Mouse (Mus musculus) midbrain, embryonic 16.5 days (tissue): Measurements from ENCODE around the gene Cx3cr1. TPM values are rescaled to one million over a fixed set of nuclear protein-coding genes. Genes with fewer than 3 reads are reported as not detected.

Experiments used
- ATAC-seq: fragments of 200-750 bp; cut with Nextera tagmentation; 2 replicates; pipeline ENCODE4 v1.8.0; 2017; ENCODE audit warnings: moderate TSS enrichment
- H3K27ac ChIP-seq: fragments of 300-500 bp; sonication (generic); 2 replicates; pipeline ENCODE4 v1.5.1; 2014; ENCODE audit warnings: mild to moderate bottlenecking, low read length, mixed read lengths
- H3K27me3 ChIP-seq: fragments of 300-500 bp; sonication (generic); 2 replicates; pipeline ENCODE4 v1.6.1; 2014; ENCODE audit warnings: low read depth, low read length, mixed read lengths; ENCODE audit not compliant: control insufficient read depth, insufficient read depth
- H3K36me3 ChIP-seq: fragments of 300-500 bp; sonication (generic); 2 replicates; pipeline ENCODE4 v1.6.1; 2014; ENCODE audit warnings: mild to moderate bottlenecking, low read length, moderate library complexity, mixed read lengths; ENCODE audit not compliant: control insufficient read depth, insufficient read depth
- H3K4me1 ChIP-seq: fragments of 300-500 bp; sonication (generic); 2 replicates; pipeline ENCODE4 v1.6.1; 2014; ENCODE audit warnings: mild to moderate bottlenecking, low read length, mixed read lengths; ENCODE audit not compliant: control insufficient read depth, insufficient read depth
- H3K4me2 ChIP-seq: fragments of 300-500 bp; sonication (generic); 2 replicates; pipeline ENCODE4 v1.6.1; 2014; ENCODE audit warnings: mild to moderate bottlenecking, low read length, mixed read lengths
- H3K4me3 ChIP-seq: fragments of 300-500 bp; sonication (generic); 2 replicates; pipeline ENCODE4 v1.5.1; 2014; ENCODE audit warnings: low read depth, mild to moderate bottlenecking, low read length, moderate library complexity, mixed read lengths
- H3K9ac ChIP-seq: fragments of 300-500 bp; sonication (generic); 2 replicates; pipeline ENCODE4 v1.6.1; 2014; ENCODE audit warnings: low read depth, low read length, mixed read lengths
- H3K9me3 ChIP-seq: fragments of 300-500 bp; sonication (generic); replicated peaks from 2 replicates; pipeline ENCODE4 v1.6.1; 2014; ENCODE audit warnings: mild to moderate bottlenecking, low read length, mixed read lengths; ENCODE audit not compliant: control insufficient read depth, poor library complexity, severe bottlenecking
- WGBS: fragments of 180-500 bp; shearing (Covaris S2); extraction: QIAGEN DNeasy Blood & Tissue Kit; methylation state at CpG from one replicate; pipeline ENCODE4 v1.1.7; 2014; 5-methylcytosine and 5-hydroxymethylcytosine counted together
- polyA plus RNA-seq: library from polyadenylated mRNA; unstranded; fragments of >200 nt; fragmentation: Nextera tagmentation; extraction: Ambion mirVana; gene quantifications from 2 replicates; pipeline ENCODE4 v1.2.1, GENCODE M21; 2015

Cx3cr1 gene
- polyA plus RNA-seq, 1 experiment from 2014 or later, result 8.0 TPM

DNA sequence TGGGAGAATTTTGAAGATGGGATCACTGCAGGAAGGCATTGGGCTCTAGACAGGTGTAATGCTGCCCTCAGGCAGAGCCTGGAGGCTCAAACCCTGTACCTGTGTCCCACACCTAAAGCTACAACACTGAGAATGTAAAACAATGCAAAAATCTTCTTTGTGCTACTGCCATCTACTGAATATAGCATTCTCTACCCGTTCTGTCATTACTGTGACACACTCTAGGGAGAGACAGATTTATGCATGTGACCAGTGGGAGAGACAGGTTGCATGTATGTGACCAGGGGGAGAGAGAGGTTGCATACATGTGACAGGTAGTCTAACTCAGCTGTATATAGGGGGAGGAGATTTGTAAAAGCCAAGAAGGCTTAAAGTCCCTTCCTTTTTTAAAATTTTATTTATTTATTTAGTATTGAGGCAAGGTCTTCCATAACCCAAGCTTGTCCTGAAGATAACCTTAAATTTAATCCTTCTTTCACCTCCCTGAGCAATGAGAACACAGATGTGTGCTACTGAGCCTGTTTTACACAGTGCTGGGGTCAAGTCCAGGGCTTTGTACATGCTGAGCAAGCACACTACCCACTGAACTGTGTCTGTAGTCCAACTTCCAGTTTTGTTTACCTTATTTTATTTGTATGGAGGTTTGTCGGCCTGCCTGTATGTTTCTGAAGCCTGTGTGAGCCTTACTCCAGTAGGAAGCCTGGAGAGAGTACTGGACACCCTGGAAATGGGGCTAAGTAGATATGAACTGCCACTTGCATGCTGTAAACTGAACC is 216.4 kb downstream of the Cx3cr1 start:
- Histone ChIP-seq H3K4me2 (no peak overlapping the region), H3K27ac (peak overlapping the region; percentile 25), H3K27me3 (no peaks in the 10 kb centered on the region), H3K36me3 (no peaks in the 10 kb centered on the region), H3K9ac (no peak overlapping the region), H3K4me1 (peaks cover 10% of the 10 kb centered on the region; the same call in 1 of the 2 replicates), H3K4me3 (no peak overlapping the region), H3K9me3 (no peaks in the 10 kb centered on the region; the same call in 1 of the 2 replicates)
- ATAC-seq, result no peak
- WGBS, result 58% methylated on average over 2 of the region's 2 CpGs

DNA sequence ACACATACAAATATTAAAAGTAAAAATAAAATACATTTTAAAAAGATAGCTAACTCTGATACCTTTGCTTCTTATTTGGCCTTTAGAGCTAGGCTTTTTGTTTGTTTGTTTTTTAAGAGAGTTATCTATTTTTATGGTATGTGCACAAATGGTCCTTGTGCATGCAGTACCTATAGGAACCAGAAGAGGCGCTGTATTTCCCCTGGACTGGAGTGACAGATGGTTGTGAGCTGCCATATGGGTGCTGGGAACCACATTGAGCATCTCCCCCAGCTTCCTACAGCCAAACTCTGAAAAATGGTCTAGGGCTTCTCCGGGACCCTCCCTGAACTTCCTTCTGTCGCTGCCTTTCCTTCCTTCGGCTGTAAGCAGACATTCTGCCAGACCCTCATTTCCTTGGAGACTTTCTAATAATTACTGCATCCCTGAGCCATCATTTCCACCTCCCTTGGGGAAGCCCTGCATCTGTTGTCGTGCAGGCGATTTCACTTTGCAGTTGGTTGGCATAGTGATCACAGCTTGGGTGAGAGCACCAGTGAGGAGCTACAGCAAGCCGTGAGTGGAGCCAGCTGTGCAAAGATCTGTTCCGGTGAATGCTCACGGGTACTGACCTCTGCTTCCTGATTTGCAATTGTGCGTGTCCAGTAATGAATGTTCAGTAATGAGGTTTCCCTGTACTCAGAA is 217.2 kb downstream of the Cx3cr1 start:
- 42% methylated on average over 10 of the region's 10 CpGs for WGBS
- H3K27ac ChIP-seq, result peak overlapping the region; percentile 25

More for the DNA sequence above, 217.2 kb downstream of the Cx3cr1 start:
- H3K4me2 ChIP-seq, result 0 out of 2 replicates have a peak overlapping the region, but pooled peaks have one; percentile 12
- H3K36me3 ChIP-seq, result no peaks in the 10 kb centered on the region
- ATAC-seq, result peak; percentile 58; the same call in 1 of the 2 replicates
- H3K27me3 ChIP-seq, result no peaks in the 10 kb centered on the region
- H3K9me3 ChIP-seq, result no peaks in the 10 kb centered on the region; the same call in 1 of the 2 replicates
- H3K4me1 ChIP-seq, result peaks cover 10% of the 10 kb centered on the region; the same call in 1 of the 2 replicates
- no peak overlapping the region for H3K4me3 ChIP-seq
- no peak overlapping the region for H3K9ac ChIP-seq

Other genes starting within 250 kb of the Cx3cr1 start
- 0.20 TPM in 2 replicates for gene Scn11a, start 244.4 kb downstream of the Cx3cr1 start, polyA plus RNA-seq
- 68.2 and 73.7 TPM in 2 replicates for gene Wdr48, start 175.0 kb downstream of the Cx3cr1 start, polyA plus RNA-seq
- 27.3 and 29.2 TPM in 2 replicates for gene Gorasp1, start 132.3 kb downstream of the Cx3cr1 start, polyA plus RNA-seq
- 1.0 and 1.3 TPM in 2 replicates for gene Ttc21a, start 132.3 kb downstream of the Cx3cr1 start, polyA plus RNA-seq
- gene Csrnp1, start 85.2 kb downstream of the Cx3cr1 start, polyA plus RNA-seq, result 0.75 and 1.0 TPM in 2 replicates
- gene Xirp1, start 46.3 kb downstream of the Cx3cr1 start, polyA plus RNA-seq, result not detected in 2 replicates
- gene Ccr8, start 22.2 kb upstream of the Cx3cr1 start, polyA plus RNA-seq, result not detected in 2 replicates
- gene Slc25a38, start 40.5 kb upstream of the Cx3cr1 start, polyA plus RNA-seq, result 38.0 and 43.6 TPM in 2 replicates
- gene Rpsa, start 57.8 kb upstream of the Cx3cr1 start, polyA plus RNA-seq, result 846 and 879 TPM in 2 replicates
- 0.10 TPM in 1 of 2 replicates, not detected in the other for gene Mobp, start 79.8 kb upstream of the Cx3cr1 start, polyA plus RNA-seq
- gene Myrip, start 231.6 kb upstream of the Cx3cr1 start, polyA plus RNA-seq, result 6.0 and 6.6 TPM in 2 replicates